Mouse (Mus musculus) 3134 (cell line): Measurements from ENCODE around the gene Gm906.
"Not testable (repeated sequence)": the region's sequence is repeated elsewhere in the genome, so short reads cannot be mapped to it uniquely, and the experiment has no call there.

ENCODE experiments used
- DNase-seq: peaks from one replicate; pipeline ENCODE4 v3.0.0-alpha.2; 2011; ENCODE audit warnings: low spot score; ENCODE audit not compliant: insufficient read length; ENCODE audit errors: extremely low read depth

Gm906 gene

DNA sequence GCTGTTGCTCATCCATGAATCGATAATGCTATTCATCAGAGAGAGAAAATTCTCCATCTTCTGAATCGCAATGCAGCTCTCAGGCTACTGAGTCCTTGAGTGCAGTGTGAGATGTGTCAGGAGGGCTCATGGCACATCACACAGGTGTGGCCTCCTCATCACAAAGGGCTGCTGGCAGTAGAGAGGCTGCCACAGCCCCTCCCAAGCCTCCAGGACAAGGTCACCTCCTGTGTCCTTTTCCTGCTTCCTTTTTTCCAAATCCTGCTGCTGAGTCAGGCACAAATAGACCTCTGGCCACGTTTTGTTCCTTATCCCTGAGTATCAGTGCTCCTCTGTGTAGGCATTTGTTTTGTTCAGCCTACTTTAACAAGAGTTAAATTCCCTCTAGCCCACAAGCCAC lies at the start of gene Gm906:
Gene Gm906 (minus strand): TSS at position 101 of the 400 bp plus-strand sequence.
- not testable (repeated sequence) for DNase-seq

DNA sequence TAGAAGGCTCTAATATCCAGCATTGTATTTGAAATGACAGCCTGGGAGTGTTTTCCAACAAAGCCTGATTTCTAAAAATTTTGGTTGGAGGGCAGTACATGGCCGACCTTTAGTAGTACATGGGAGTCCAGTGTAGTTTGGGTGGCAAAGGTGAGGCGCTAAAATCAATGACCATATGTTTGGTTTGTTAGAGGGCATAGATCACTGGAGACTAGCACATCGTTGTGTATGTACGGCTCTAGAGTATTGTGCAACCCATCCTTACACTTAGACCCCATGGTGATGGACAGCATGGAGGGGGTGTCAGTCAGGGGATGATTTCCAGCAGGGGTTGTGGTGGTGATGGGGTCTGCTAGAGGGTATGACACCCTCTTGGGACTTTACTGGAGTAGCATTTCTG lies 33.2 kb upstream of the Gm906 start:
- not testable (repeated sequence) for DNase-seq

GRCm38 (mm10) chr13:50236487-50236886 lies 13.6 kb downstream of the Gm906 start:
- no peak for DNase-seq

DNA sequence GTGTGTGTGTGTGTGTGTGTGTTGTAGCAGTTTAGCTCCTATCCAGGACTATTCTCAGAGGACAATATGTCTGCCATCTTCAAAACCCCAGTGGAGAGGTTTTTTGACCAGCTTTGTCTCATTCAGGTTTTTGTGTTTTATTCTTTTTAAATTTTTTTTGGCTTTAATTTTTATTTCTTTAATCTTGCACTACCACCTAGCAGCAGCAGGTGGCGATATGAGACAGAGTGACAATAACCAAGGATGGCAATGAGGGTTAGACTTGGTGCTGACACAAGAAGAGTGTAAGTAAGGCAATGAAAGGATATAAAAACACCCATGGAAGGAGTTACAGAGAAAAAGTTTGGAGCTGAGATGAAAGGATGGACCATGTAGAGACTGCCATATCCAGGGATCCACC lies 38.3 kb downstream of the Gm906 start:
- not testable (repeated sequence) for DNase-seq

DNA sequence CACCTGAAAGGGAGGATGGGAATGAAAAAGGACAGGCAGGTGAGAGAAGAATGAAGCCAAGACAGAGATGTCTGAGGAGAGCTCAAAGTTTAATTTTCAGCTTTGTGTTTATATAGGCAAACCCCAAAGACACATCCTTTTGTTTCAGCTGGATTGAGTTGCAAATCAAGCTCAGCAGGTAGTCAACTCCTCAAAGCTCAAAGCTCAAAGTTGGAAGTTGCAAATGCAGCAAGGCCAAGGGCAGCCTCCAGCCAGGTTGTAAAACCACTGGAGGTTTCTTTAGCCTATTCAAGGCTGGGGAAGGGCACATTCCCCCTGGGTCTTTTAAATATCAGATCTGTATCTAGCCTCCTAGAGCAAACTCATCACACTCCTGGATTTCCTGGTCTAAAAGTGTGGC lies 39.9 kb downstream of the Gm906 start:
- DNase-seq: not testable (repeated sequence)

- not testable (repeated sequence) for DNase-seq
Measured at GRCm38 (mm10) chr13:50209651-50210050, 40.5 kb downstream of the Gm906 start.

DNA sequence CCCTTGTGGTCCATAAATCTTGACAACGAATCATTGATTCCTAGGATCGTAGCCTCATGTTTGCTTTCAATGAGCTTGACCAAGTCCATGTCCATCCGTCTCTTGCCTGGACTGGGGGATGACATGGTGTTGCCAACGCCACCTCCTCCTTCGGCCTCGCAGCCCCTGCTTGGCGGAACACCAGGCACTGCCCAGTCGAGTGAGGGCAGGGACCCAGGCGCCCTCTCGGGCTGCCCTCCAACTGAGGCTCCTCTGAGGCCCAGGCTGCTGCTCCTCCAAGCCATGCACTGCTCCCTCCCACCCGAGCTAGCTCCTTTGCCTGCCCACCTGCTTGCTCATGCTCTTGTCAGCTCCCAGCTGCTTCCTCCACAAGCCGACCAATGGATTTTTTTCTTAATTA lies 42.1 kb downstream of the Gm906 start:
- DNase-seq: peak; percentile 1

GRCm38 (mm10) chr13:50196831-50197230 lies 53.3 kb downstream of the Gm906 start:
- not testable (repeated sequence) for DNase-seq
